Mouse (Mus musculus) spleen, postnatal 10 days (tissue): ENCODE data around the gene Rnf224.

ENCODE experiments used
- DNase-seq, 2 experiments: peaks; one replicate each; pipeline ENCODE4 v3.0.0; 2021 to 2022; ENCODE audit warnings: low spot score in 2 of 2

The Rnf224 gene

GRCm38 (mm10) chr2:25195211-25196156, 41.1 kb downstream of the Rnf224 start:
- DNase-seq: peak; percentile 65 to 88

GRCm38 (mm10) chr2:25194486-25195171, 42.0 kb downstream of the Rnf224 start:
- DNase-seq: peak; percentile 45 to 48

- no peak for DNase-seq
Measured at GRCm38 (mm10) chr2:25194006-25194405, 42.6 kb downstream of the Rnf224 start.

- peak; percentile 67 to 86 for DNase-seq
Measured at GRCm38 (mm10) chr2:25193330-25193770, 43.2 kb downstream of the Rnf224 start.

- DNase-seq: no peak
Measured at GRCm38 (mm10) chr2:25187841-25188240, 48.7 kb downstream of the Rnf224 start.

- DNase-seq: no peak
Measured at GRCm38 (mm10) chr2:25186575-25186930, 50.0 kb downstream of the Rnf224 start.

GRCm38 (mm10) chr2:25185625-25186574, 50.7 kb downstream of the Rnf224 start:
- peak; percentile 52 to 74 for DNase-seq

GRCm38 (mm10) chr2:25184496-25184895, 52.1 kb downstream of the Rnf224 start:
- no peak for DNase-seq
